Comparison of ENCODE assay signal across 8 mouse cellular contexts in the genomic region with DNA sequence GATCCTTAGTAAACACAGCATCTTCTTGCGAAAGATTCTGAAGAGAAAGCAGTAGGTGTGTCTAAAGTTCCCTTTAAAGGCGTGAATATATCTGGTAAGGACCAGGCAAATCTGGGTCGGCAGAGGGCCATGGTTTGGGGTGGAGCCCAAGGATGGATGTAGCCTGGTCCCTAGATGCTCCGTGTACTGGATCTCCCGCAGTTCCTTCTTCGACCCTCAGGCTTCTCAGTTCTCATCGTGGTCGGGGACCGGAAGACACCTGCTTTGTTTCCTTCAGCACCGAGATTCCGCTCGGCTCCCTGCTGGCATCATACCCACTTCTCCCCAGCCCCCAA. TPM values are rescaled to one million over a fixed set of nuclear protein-coding genes. Genes with fewer than 3 reads are reported as not detected.
DNase-seq lines count a peak whose midpoint lies in the region; ATAC-seq and TF ChIP-seq lines count a peak whose summit lies in the region.

No protein-coding gene starts in this region.

- H3K27ac ChIP-seq in lung, embryonic 16.5 days (ENCODE audit: low read length): peak overlapping the region; percentile 98
- H3K27ac ChIP-seq in limb, embryonic 15.5 days: peak overlapping the region; percentile 99
- peak overlapping the region; percentile 97; the same call in 1 of the 2 replicates for H3K27ac ChIP-seq in small intestine, adult 2 months (ENCODE audit: insufficient read depth, low read depth, low read length)

- H3K4me1 ChIP-seq in lung, embryonic 16.5 days (replicated peaks; ENCODE audit: control insufficient read depth, insufficient read depth, low read length): peaks cover 33% of the 10 kb centered on the region
- H3K4me1 ChIP-seq in limb, embryonic 15.5 days: peaks cover 33% of the 10 kb centered on the region
- H3K4me1 ChIP-seq in small intestine, adult 2 months (ENCODE audit: control insufficient read depth, insufficient read depth, insufficient read length, low read length): peaks cover 3% of the 10 kb centered on the region; the same call in 1 of the 2 replicates

- TF ChIP-seq POLR2A in small intestine, adult 2 months (IDR thresholded peaks at IDR 0.05; ENCODE audit: low read depth, low read length): no peak

- DNase-seq in lung, postnatal 14 days: no peak
- no peak for DNase-seq in ovary, postnatal 10 days (ENCODE audit: low spot score)
- no peak for DNase-seq in urinary bladder, adult 18-20 months (ENCODE audit: low spot score in 2 of 2)
- DNase-seq in spleen, postnatal 10 days (ENCODE audit: low spot score in 2 of 2): no peak

- H3K9me3 ChIP-seq in lung, embryonic 16.5 days (ENCODE audit: control insufficient read depth, low read length): no peaks in the 10 kb centered on the region
- H3K9me3 ChIP-seq in limb, embryonic 15.5 days: no peaks in the 10 kb centered on the region

- H3K36me3 ChIP-seq in lung, embryonic 16.5 days (ENCODE audit: control insufficient read depth, insufficient read depth, low read length): no peaks in the 10 kb centered on the region
- H3K36me3 ChIP-seq in limb, embryonic 15.5 days: 0 out of 2 replicates have a peak, but pooled peaks cover 1% of the 10 kb centered on the region
- H3K36me3 ChIP-seq in small intestine, adult 2 months (ENCODE audit: control insufficient read depth, insufficient read depth, low read length): 0 out of 2 replicates have a peak, but pooled peaks cover 1% of the 10 kb centered on the region

- 1% methylated on average over 12 of the region's 12 CpGs for WGBS in lung, embryonic 16.5 days
- WGBS in limb, embryonic 15.5 days: under 1% methylated on average over 12 of the region's 12 CpGs
- under 1% methylated on average over 12 of the region's 12 CpGs for WGBS in small intestine, adult 2 months

- H3K4me2 ChIP-seq in lung, embryonic 16.5 days (ENCODE audit: low read depth, low read length): peak overlapping the region; percentile 80
- peak overlapping the region; percentile 79 for H3K4me2 ChIP-seq in limb, embryonic 15.5 days

- no peaks in the 10 kb centered on the region for H3K27me3 ChIP-seq in lung, embryonic 16.5 days (ENCODE audit: control insufficient read depth, insufficient read depth, low read depth, low read length)
- no peaks in the 10 kb centered on the region for H3K27me3 ChIP-seq in limb, embryonic 15.5 days
- no peaks in the 10 kb centered on the region for H3K27me3 ChIP-seq in small intestine, adult 2 months (ENCODE audit: control insufficient read depth, insufficient read depth, low read length)

- peak; percentile 15 for ATAC-seq in lung, embryonic 16.5 days (ENCODE audit: low read depth)
- peak; percentile 42 for ATAC-seq in erythroid progenitor cell, adult 5-6 weeks (replicated peaks; ENCODE audit: low FRiP score, poor library complexity, severe bottlenecking)
- ATAC-seq in limb, embryonic 15.5 days (ENCODE audit: insufficient number of reproducible peaks, low FRiP score, low TSS enrichment, low read depth): peak; percentile 9; the same call in 1 of the 2 replicates

- peak overlapping the region; percentile 92 for H3K9ac ChIP-seq in lung, embryonic 16.5 days (ENCODE audit: low read length)
- H3K9ac ChIP-seq in limb, embryonic 15.5 days: peak overlapping the region; percentile 81

- H3K4me3 ChIP-seq in lung, embryonic 16.5 days (ENCODE audit: low read length): peak overlapping the region; percentile 87
- H3K4me3 ChIP-seq in limb, embryonic 15.5 days: peak overlapping the region; percentile 94
- peak overlapping the region; percentile 80 for H3K4me3 ChIP-seq in small intestine, adult 2 months (ENCODE audit: low read depth, low read length)

- no peak for TF ChIP-seq CTCF in small intestine, adult 2 months (IDR thresholded peaks at IDR 0.05; ENCODE audit: extremely low read depth, insufficient read length, insufficient replicate concordance, low read depth, low read length)

RNA-seq across cellular contexts. Expression of a gene that starts 0.8 kb away (rescaled TPM):
- 11.6 and 12.4 TPM in 2 replicates for polyA plus RNA-seq in lung, embryonic 16.5 days (2015; fragmentation: Nextera tagmentation; extraction: Ambion mirVana)
- 18.4 and 39.4 TPM in 2 replicates for total RNA-seq in erythroid progenitor cell, adult 5-6 weeks (2015; ENCODE audit: low replicate concordance)
- total RNA-seq in erythroid progenitor cell, adult 5-6 weeks (2017; ENCODE audit: low replicate concordance): 10.5 and 15.8 TPM in 2 replicates
- polyA plus RNA-seq in limb, embryonic 15.5 days (2015; fragmentation: Nextera tagmentation; extraction: Ambion mirVana): 15.3 and 16.7 TPM in 2 replicates
- polyA plus RNA-seq in small intestine, adult 2 months (2012; rRNA removed): 10.5 and 22.8 TPM in 2 replicates

RNA-seq across cellular contexts. Expression of a gene that starts 55.2 kb away (rescaled TPM):
- polyA plus RNA-seq in lung, embryonic 16.5 days (2015; fragmentation: Nextera tagmentation; extraction: Ambion mirVana): 149 and 154 TPM in 2 replicates
- 0.72 and 16.8 TPM in 2 replicates for total RNA-seq in erythroid progenitor cell, adult 5-6 weeks (2015; ENCODE audit: low replicate concordance)
- total RNA-seq in erythroid progenitor cell, adult 5-6 weeks (2017; ENCODE audit: low replicate concordance): 5.1 and 8.6 TPM in 2 replicates
- 61.9 and 66.6 TPM in 2 replicates for polyA plus RNA-seq in limb, embryonic 15.5 days (2015; fragmentation: Nextera tagmentation; extraction: Ambion mirVana)
- 89.9 and 634 TPM in 2 replicates for polyA plus RNA-seq in small intestine, adult 2 months (2012; rRNA removed)
